Mouse (Mus musculus) E14TG2a.4 (cell line): Measurements from ENCODE around the gene Ubxn10.

Source experiments
- CTCF ChIP-seq: conservative IDR thresholded peaks from 2 replicates; pipeline ENCODE4 v1.5.1; 2014; ENCODE audit warnings: low read length
- NANOG ChIP-seq: IDR thresholded peaks from 2 replicates; pipeline ENCODE4 v1.6.1; 2014; ENCODE audit warnings: borderline replicate concordance, low read length, mixed read lengths
- POU5F1 ChIP-seq: IDR thresholded peaks from 2 replicates; pipeline ENCODE4 v1.6.1; 2014; ENCODE audit warnings: low read length, borderline replicate concordance

GRCm38 (mm10) chr4:138691443-138692181, 45.4 kb downstream of the Ubxn10 start:
- TF ChIP-seq POU5F1 (no peak), CTCF (no peak), NANOG (no peak)
